Comparison of ENCODE assay signal across 9 mouse cellular contexts in genomic region chr4:25141259-25141658, GRCm38 (mm10).
"Had no signal": no experiment of that assay in that cellular context is flagged by ENCODE, and none has a peak within 500 bp of the region (broad histone marks: within the 10 kb centered on the region; RNA-seq: fewer than 3 reads in every experiment).

No protein-coding gene starts in this region.

- DNase-seq: kidney, adult 2 months; kidney, postnatal 25 days; left cerebral cortex, postnatal 4 days; liver, postnatal 0 days; lung, embryonic 14.5 days; midbrain, embryonic 14.5 days; thymus, adult 2 months; thymus, postnatal 14 days; thymus, postnatal 4 days had no signal
